20 mouse cellular contexts compared by ENCODE assay signal in genomic region chr15:31324551-31324950, GRCm38 (mm10). TPM values are rescaled to one million over a fixed set of nuclear protein-coding genes. Genes with fewer than 3 reads are reported as not detected.
DNase-seq lines count a peak whose midpoint lies in the region; ATAC-seq and TF ChIP-seq lines count a peak whose summit lies in the region.
"Had no signal": no experiment of that assay in that cellular context is flagged by ENCODE, and none has a peak within 500 bp of the region (broad histone marks: within the 10 kb centered on the region; RNA-seq: fewer than 3 reads in every experiment).

No protein-coding gene starts in this region.

- WGBS in heart, adult 2 months = 67% methylated on average over 13 of the region's 13 CpGs
- 74% methylated on average over 13 of the region's 13 CpGs for WGBS in heart, embryonic 11.5 days (ENCODE audit: insufficient replicate concordance)
- 63% methylated on average over 13 of the region's 13 CpGs for WGBS in heart, embryonic 13.5 days
- WGBS in forebrain, embryonic 13.5 days = 86% methylated on average over 13 of the region's 13 CpGs

- H3K4me1 ChIP-seq in heart, adult 2 months (ENCODE audit: control insufficient read depth, insufficient read depth, low read length) = peaks cover 4% of the 10 kb centered on the region; the same call in 1 of the 2 replicates
- no peaks in the 10 kb centered on the region for H3K4me1 ChIP-seq in heart, embryonic 11.5 days (ENCODE audit: control insufficient read depth, insufficient read depth, low read length)
- no peaks in the 10 kb centered on the region for H3K4me1 ChIP-seq in ES-Bruce4 (ENCODE audit: control insufficient read depth, insufficient read depth, low read length)
- H3K4me1 ChIP-seq in heart, embryonic 13.5 days = peaks cover 9% of the 10 kb centered on the region
- peaks cover 9% of the 10 kb centered on the region; the same call in 1 of the 2 replicates for H3K4me1 ChIP-seq in forebrain, embryonic 13.5 days
- H3K4me1 ChIP-seq: liver, embryonic 12.5 days had no signal

- H3K27ac ChIP-seq in heart, adult 2 months = peak overlapping the region; percentile 51
- no peak overlapping the region for H3K27ac ChIP-seq in heart, embryonic 11.5 days (ENCODE audit: low read depth, low read length)
- H3K27ac ChIP-seq in ES-Bruce4 (ENCODE audit: insufficient read depth, low read length) = no peak overlapping the region
- no peak overlapping the region for H3K27ac ChIP-seq in heart, embryonic 13.5 days (replicated peaks)
- no peak overlapping the region for H3K27ac ChIP-seq in forebrain, embryonic 13.5 days
- H3K27ac ChIP-seq: liver, embryonic 12.5 days had no signal

- no peak for TF ChIP-seq CTCF in heart, adult 2 months (IDR thresholded peaks at IDR 0.05)
- no peak for TF ChIP-seq CTCF in ES-Bruce4 (IDR thresholded peaks at IDR 0.05; ENCODE audit: low read depth, low read length)

- no peak overlapping the region for H3K4me3 ChIP-seq in heart, adult 2 months
- no peak overlapping the region for H3K4me3 ChIP-seq in heart, embryonic 11.5 days (ENCODE audit: low read depth, low read length)
- peak overlapping the region; percentile 16; the same call in 1 of the 2 replicates for H3K4me3 ChIP-seq in ES-Bruce4 (ENCODE audit: low read depth, low read length)
- H3K4me3 ChIP-seq in heart, embryonic 13.5 days = no peak overlapping the region
- no peak overlapping the region for H3K4me3 ChIP-seq in forebrain, embryonic 13.5 days
- H3K4me3 ChIP-seq: erythroblast, embryonic 14.5 days; liver, embryonic 12.5 days had no signal

- H3K9me3 ChIP-seq in heart, embryonic 11.5 days (replicated peaks; ENCODE audit: control insufficient read depth, low read length) = no peaks in the 10 kb centered on the region
- H3K9me3 ChIP-seq in ES-Bruce4 (replicated peaks; ENCODE audit: control insufficient read depth, insufficient read depth, low read length, poor library complexity, severe bottlenecking) = no peaks in the 10 kb centered on the region
- no peaks in the 10 kb centered on the region for H3K9me3 ChIP-seq in heart, embryonic 13.5 days
- H3K9me3 ChIP-seq in forebrain, embryonic 13.5 days (replicated peaks) = no peaks in the 10 kb centered on the region
- H3K9me3 ChIP-seq: liver, embryonic 12.5 days had no signal

- no peaks in the 10 kb centered on the region for H3K27me3 ChIP-seq in heart, adult 2 months (ENCODE audit: control insufficient read depth, insufficient read depth, low read length)
- H3K27me3 ChIP-seq in heart, embryonic 11.5 days (ENCODE audit: control insufficient read depth, insufficient read depth, low read length) = no peaks in the 10 kb centered on the region
- no peaks in the 10 kb centered on the region for H3K27me3 ChIP-seq in ES-Bruce4 (ENCODE audit: control insufficient read depth, insufficient read depth, low read length, poor library complexity, severe bottlenecking)
- no peaks in the 10 kb centered on the region for H3K27me3 ChIP-seq in heart, embryonic 13.5 days (replicated peaks)
- H3K27me3 ChIP-seq in forebrain, embryonic 13.5 days = no peaks in the 10 kb centered on the region
- H3K27me3 ChIP-seq: liver, embryonic 12.5 days had no signal

- no peak for ATAC-seq in heart, embryonic 11.5 days (replicated peaks; ENCODE audit: insufficient number of reproducible peaks, low FRiP score, low TSS enrichment)
- no peak for ATAC-seq in heart, embryonic 13.5 days (ENCODE audit: extremely low read depth, insufficient number of reproducible peaks, low FRiP score, low TSS enrichment)
- ATAC-seq in forebrain, embryonic 13.5 days = no peak
- ATAC-seq: forebrain, postnatal 0 days; intestine, embryonic 16.5 days; liver, embryonic 12.5 days had no signal

- intact Hi-C loops in heart, adult 2 months (cut with DNase I) = no loop called here

- no peak overlapping the region for H3K4me2 ChIP-seq in heart, embryonic 11.5 days
- no peak overlapping the region for H3K4me2 ChIP-seq in heart, embryonic 13.5 days
- no peak overlapping the region for H3K4me2 ChIP-seq in forebrain, embryonic 13.5 days
- H3K4me2 ChIP-seq: liver, embryonic 12.5 days; lung, embryonic 14.5 days had no signal

- H3K36me3 ChIP-seq in heart, adult 2 months (ENCODE audit: control insufficient read depth, insufficient read depth, low read length) = no peaks in the 10 kb centered on the region
- H3K36me3 ChIP-seq in heart, embryonic 11.5 days (ENCODE audit: control insufficient read depth, insufficient read depth, low read length) = no peaks in the 10 kb centered on the region
- H3K36me3 ChIP-seq in ES-Bruce4 (ENCODE audit: control insufficient read depth, insufficient read depth, low read length, poor library complexity, severe bottlenecking) = no peaks in the 10 kb centered on the region
- H3K36me3 ChIP-seq in heart, embryonic 13.5 days = no peaks in the 10 kb centered on the region
- no peaks in the 10 kb centered on the region for H3K36me3 ChIP-seq in forebrain, embryonic 13.5 days (ENCODE audit: poor library complexity, severe bottlenecking)
- H3K36me3 ChIP-seq: liver, embryonic 12.5 days had no signal

- no peaks in the 10 kb centered on the region for H3K79me2 ChIP-seq in heart, adult 2 months (replicated peaks; ENCODE audit: control insufficient read depth, insufficient read depth, low read length)

- no peak for TF ChIP-seq POLR2A in heart, adult 2 months (IDR thresholded peaks at IDR 0.05; ENCODE audit: insufficient read depth, low read depth, low read length)
- TF ChIP-seq POLR2A in ES-Bruce4 (IDR thresholded peaks at IDR 0.05; ENCODE audit: insufficient read depth, low read length) = no peak

- 0 out of 2 replicates have a peak, but pooled peaks have one; percentile 35 for TF ChIP-seq EP300 in heart, adult 2 months (IDR thresholded peaks at IDR 0.05; ENCODE audit: insufficient read depth, low read depth, low read length)
- no peak for TF ChIP-seq EP300 in ES-Bruce4 (IDR thresholded peaks at IDR 0.05; ENCODE audit: insufficient read depth, low read depth, low read length)

- no peak overlapping the region; the same call in 1 of the 2 replicates for H3K9ac ChIP-seq in heart, adult 2 months (ENCODE audit: low read depth, low read length)
- no peak overlapping the region for H3K9ac ChIP-seq in heart, embryonic 11.5 days (ENCODE audit: low read depth, low read length)
- no peak overlapping the region for H3K9ac ChIP-seq in ES-Bruce4 (ENCODE audit: low read depth, poor library complexity, severe bottlenecking)
- 0 out of 2 replicates have a peak overlapping the region, but pooled peaks have one; percentile 1 for H3K9ac ChIP-seq in heart, embryonic 13.5 days
- no peak overlapping the region for H3K9ac ChIP-seq in forebrain, embryonic 13.5 days
- H3K9ac ChIP-seq: forebrain, postnatal 0 days; liver, embryonic 12.5 days; lung, embryonic 14.5 days had no signal

- peak; percentile 38 to 56 for DNase-seq in heart, adult 2 months
- DNase-seq in kidney, adult 9 months = peak; percentile 72
- no peak for DNase-seq in kidney, postnatal 10 days
- DNase-seq in urinary bladder, postnatal 10 days (ENCODE audit: low spot score) = no peak
- DNase-seq: adrenal gland, postnatal 10 days; B cell, adult 2 months; cerebellum, adult 18-20 months; forebrain, postnatal 0 days; gastrocnemius, postnatal 14 days; lung, embryonic 14.5 days; lung, postnatal 4 days; right cerebral cortex, adult 18-20 months; thymus, adult 18-20 months had no signal

RNA-seq across cellular contexts. Expression of gene Ankrd33b, which starts 43.0 kb away (rescaled TPM):
- total RNA-seq in heart, adult 2 months (2021) = 10 to 100 TPM; 28.6 to 32.8 TPM
- 7.8 and 16.5 TPM in 2 replicates for polyA plus RNA-seq in heart, adult 2 months (2012; rRNA removed)
- polyA plus RNA-seq in heart, embryonic 11.5 days (2014; fragmentation: Nextera tagmentation; extraction: Ambion mirVana) = 2.1 and 2.2 TPM in 2 replicates
- polyA plus RNA-seq in ES-Bruce4 (2011; ENCODE audit: insufficient read depth, insufficient read length, low read depth, missing spikeins) = 1.4 and 1.6 TPM in 2 replicates
- 1.8 and 2.1 TPM in 2 replicates for polyA plus RNA-seq in heart, embryonic 13.5 days (2015; fragmentation: Nextera tagmentation; extraction: Ambion mirVana)
- polyA plus RNA-seq in forebrain, embryonic 13.5 days (2015; fragmentation: Nextera tagmentation; extraction: Ambion mirVana) = 0.34 and 0.42 TPM in 2 replicates

Comparison
In these comparisons a context has a peak if more than half of its experiments do, and no peak if none do; other contexts are left out.
1. DNase-seq: peak in heart, adult 2 months (2 of 2) and kidney, adult 9 months (single experiment); none in kidney, postnatal 10 days (single experiment) and urinary bladder, postnatal 10 days (single experiment).